Mouse (Mus musculus): ENCODE measurements around the gene Ears2. TPM values are rescaled to one million over a fixed set of nuclear protein-coding genes. Genes with fewer than 3 reads are reported as not detected.

Gene Ears2
- 5.1 and 9.6 TPM in 2 replicates for total RNA-seq (2017)

DNA sequence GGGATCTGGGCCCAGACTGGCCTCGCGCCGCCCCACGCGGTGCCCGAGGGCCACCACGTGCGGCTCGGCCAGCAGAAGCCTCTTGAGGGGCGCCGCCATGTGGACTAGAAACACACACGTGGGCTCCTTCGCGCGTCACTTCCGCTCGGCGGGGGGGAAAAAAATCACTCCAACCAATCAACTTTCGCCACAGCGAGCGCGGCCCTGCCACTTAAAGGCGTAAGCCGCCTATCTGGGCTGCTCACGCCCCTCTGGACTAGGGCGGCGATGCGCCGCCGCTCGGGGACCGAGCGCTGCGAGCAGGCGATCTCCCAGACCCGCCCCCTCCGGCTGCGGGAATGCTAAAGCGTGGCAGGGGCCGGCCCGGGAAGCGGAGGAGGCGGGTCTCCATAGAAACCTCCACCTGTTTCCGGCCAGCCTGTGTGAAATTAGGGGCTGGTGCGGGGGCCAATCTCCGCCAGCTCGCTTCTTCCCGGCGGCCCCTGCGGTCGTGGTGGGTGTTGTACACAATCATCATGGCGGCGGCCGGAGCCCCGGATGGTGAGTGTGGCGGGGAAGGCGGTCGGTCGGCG, at the start of gene Ears2, which contains the start of gene Ubfd1:
TSS of gene Ears2 (minus strand) at position 319 of the 572 bp plus-strand sequence.
TSS of gene Ubfd1 (plus strand) at position 231 of the 572 bp plus-strand sequence.
- ATAC-seq (replicated peaks; ENCODE audit: low read depth, poor library complexity, severe bottlenecking), result peak; percentile 82

DNA sequence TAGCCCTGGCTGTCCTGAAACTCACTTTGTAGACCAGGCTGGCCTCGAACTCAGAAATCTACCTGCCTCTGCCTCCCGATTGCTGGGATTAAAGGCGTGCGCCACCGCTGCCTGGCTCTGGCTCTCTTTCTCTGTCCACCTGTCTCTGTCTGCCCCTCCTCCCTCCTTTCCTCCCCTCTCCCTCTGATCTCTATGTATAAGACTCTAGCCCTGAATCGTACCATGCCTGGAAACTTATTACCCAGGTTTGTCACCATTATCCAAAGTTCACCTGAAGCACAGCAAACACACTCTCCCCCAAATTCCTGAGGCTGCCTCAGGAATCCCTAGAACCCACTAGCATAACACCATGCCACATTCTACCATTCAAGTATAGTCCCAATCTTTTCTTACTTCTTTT, 41.1 kb upstream of the Ears2 start:
- no peak for ATAC-seq (replicated peaks; ENCODE audit: low read depth, poor library complexity, severe bottlenecking)

DNA sequence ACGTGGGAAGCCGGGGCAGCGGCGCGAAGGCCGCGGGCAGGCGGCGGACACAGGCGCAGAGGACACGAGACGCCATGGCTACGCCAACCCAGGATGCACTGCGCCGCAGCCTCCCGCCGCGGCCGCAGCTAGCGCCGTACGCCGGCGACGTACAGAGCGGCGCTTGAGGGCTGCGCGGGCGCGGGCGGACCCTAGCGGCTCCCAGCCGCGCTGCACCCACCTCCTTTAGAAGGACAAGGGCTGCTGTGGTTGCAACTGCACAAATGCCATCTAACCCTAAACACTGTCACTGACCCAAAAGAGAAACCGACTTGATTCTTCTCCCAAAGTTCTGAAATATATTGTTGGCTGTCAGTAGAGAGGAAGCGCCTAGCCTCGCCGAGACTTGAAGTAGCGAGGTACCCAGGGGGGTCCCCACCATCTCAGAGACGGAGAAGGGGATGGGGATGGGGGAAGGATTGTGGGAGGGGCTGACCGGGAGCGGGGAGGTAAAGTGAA, 34.7 kb upstream of the Ears2 start, which contains the start of gene Ndufab1:
TSS of gene Ndufab1 (minus strand) at position 140 of the 498 bp plus-strand sequence.
- ATAC-seq (replicated peaks; ENCODE audit: low read depth, poor library complexity, severe bottlenecking), result peak; percentile 96

DNA sequence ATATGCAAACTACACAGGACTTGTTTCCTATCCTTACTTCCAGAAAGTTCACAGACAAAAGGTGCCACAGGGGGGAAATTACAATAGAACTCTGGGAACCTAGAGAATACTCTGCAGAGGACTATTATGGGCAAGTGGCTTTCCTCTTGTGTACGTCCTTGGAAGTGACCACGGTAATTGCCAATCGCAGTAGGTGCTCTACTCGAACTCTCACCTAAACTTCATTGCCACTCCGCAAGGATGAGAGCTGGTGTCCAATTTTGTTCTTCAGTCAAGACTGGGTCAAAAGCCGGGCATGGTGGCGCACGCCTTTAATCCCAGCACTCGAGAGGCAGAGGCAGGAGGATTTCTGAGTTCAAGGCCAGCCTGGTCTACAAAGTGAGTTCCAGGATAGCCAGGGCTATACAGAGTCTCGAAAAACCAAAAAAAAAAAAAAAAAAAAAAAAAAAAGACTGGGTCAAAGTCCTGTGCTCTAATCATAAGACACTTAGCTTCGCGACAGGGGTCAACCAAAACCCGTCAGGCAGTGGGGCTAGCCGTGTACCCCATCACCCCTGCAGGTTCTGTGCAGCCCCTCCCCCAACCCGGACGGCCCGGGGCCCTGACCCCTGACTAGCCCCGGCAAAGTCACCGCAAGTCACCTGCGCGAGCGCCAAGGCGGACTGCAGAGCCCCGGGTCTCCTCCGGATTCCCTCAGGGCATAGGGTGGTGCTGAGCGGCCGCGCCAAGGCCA, 34.1 kb upstream of the Ears2 start:
- 0 out of 2 replicates have a peak, but pooled peaks have one; percentile 6 for ATAC-seq (replicated peaks; ENCODE audit: low read depth, poor library complexity, severe bottlenecking)

DNA sequence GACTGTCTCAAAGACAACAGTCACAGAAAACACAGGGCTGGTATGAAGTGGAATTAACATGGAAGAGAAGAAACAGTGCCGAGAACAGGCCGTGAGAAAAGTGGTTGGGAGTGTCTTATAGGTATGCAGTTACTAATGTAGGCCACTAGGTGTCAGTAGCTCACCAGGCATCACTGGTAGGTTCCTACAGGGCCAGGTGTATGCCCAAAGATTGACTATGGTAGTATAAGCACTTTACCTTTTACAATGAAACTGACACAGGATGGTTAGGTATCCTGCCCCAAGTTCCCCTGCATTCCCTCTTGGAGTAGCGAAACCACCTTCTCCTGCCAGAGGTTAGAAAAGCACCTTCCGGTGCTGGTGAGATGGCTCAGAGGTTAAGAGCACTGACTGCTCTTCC, 32.2 kb upstream of the Ears2 start:
- ATAC-seq (replicated peaks; ENCODE audit: low read depth, poor library complexity, severe bottlenecking), result peak; percentile 71

DNA sequence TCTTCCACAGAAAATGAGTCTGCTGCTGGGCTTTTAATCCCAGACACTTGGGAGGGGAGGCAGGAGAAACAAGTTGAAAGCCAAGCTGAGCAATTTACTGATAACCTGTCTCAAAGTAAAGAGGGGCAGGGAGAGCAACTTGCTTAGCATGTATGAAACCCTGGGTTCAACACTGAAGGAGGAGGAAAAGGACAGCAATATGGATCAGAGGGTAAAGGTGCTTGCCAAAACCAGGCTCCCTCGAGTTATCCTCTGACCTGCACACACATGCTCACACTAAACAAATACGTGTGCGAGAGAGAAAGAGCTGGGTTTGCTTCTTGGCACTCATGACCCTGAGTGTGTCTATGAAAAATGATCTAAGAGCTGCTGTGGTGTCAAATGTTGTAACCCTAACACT, 30.9 kb upstream of the Ears2 start:
- no peak for ATAC-seq (replicated peaks; ENCODE audit: low read depth, poor library complexity, severe bottlenecking)

DNA sequence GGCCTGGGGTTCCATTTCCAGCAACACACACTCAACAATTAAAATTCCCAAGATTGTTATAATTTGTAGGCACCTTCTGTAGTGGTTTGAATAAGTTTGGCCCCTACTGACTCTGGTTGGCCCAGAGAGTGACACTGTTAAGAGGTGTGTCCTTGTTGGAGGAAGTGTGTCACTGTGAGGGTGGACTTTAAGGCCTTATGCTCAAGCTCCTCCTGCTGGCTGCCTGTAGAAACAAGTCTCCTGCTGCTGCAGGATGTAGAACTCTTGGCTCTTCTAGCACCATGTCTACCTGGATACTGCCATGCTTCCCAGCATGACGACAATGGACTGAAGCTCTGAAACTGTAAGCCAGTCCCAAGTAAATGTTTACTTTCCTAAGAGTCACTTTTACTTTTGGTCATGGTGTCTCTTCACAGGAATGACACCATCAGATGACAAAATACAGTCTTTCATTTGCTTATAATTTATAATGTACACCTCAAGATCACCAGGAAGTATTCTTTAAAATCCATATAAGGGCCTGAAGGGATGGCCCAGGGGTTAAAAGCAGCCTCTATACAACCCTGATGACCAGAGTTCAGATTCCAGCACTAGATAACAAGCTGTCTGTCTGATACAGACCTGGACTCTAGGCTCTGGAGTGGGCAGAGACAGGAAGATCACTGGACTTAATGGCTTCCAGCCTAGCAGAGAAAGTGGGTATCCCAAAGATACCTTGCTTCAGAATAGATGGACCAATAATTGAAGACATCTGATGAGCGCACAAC, 27.7 kb upstream of the Ears2 start:
- peak; percentile 70 for ATAC-seq (replicated peaks; ENCODE audit: low read depth, poor library complexity, severe bottlenecking)

DNA sequence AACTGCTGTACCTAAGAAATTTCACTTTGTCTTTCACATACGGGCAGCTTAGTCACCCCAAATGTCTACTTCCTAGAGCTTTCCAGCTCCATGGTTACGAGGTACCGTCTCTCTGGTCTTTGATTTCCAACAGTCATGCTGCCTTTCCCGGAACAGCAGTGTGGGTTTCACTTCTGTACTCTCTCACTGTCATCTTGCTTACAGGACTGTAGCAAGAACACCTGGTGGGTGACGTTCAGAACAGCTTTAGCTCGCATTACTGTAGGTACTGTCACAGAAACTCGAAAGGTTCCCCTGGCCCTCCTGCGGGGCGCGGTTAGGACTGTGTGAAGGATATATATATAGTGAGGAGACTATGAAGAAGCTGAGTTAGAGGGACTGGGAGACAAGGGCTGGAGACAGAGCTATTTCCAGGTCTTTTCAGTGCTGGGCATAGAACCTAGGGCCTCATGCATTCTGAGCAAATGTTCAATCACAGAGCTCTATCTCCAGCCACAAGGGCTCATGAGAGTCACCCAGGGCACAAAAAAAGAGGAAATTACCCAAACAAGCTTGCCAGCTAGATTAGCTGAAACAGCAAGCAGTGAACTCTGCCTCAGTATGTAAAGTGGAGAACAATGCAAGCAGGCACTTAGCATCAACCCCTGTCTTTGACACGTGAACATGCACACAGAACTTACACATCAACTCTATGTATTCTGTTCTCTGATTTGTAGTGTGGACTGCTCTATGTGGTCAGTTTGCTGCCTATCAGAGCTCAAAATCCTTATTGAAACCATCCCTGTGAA, 20.3 kb upstream of the Ears2 start:
- ATAC-seq (replicated peaks; ENCODE audit: low read depth, poor library complexity, severe bottlenecking), result no peak

DNA sequence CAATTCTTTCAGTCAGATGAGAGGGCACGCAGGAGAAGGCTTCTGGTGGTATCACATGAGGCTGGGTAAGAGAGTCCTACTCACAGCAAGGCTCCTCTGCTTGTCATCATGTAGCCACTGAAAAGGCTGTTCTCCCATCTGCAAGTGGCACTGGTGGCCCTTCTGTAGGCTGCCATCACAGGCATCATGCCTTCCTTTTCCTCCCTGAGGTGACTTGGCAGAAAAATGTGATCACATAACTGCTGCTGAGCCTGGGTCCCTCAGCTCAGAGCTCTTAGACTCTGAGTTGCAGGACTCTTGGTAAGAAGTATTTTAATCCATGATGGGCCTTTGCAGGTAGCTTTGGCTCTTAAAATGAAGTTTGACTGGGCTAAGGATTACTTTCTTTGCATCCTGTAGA, 14.0 kb upstream of the Ears2 start:
- peak; percentile 50; the same call in 1 of the 2 replicates for ATAC-seq (replicated peaks; ENCODE audit: low read depth, poor library complexity, severe bottlenecking)

DNA sequence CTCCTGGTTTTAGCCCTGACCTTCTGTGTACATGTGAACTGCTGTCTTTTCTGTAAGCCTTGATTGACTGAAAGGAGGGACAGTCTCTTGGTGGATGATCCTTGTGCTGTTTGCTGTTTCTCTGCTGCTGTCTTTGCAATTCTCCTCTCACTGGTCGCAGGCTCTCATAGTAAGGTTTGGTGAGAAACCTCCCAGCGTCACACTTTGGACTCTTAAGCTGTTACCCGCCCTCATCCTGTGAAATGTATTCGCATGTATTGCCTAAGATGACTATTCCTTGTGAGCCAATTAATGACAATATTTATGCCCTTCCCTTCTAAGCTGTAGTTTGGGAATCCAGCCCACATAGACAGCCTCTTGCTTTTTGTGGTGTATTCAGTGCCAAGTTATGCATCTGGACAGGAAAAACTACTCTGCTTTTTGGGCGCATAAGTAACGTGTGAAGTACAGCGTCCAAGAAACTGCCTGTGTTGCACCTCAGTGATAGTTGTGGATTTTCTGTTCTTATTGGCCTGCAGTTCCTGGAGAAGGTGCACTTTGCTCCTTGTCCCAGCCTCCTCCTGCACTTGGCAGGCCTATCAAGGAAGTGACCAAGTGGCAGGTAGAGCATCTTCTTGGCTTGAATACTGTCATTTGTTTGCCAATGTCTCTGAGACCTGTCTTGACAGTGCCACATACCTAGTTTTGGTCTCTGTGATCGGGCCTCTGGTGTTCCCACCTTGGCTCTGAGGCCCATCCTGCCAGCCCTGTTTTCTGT, 12.9 kb upstream of the Ears2 start:
- no peak for ATAC-seq (replicated peaks; ENCODE audit: low read depth, poor library complexity, severe bottlenecking)

DNA sequence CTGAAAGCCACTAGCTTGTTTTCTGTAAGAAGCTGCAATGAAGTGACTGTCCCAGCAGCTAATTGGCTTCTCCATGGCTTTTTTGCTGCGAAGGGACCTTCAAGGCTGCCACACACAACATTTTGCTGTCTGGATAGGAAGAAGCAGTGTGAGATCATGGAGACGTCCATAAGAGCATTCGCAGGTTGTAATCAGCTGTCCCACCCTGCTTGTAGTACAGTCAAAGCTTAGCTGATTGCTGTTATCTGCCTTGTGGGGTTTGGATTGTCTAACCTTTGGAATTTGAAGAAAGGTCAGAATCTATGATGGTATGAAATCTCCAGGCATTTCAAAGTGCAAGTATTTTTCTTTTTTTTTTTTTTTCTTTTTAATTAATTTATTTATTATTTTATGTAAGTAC, 7.3 kb upstream of the Ears2 start:
- ATAC-seq (replicated peaks; ENCODE audit: low read depth, poor library complexity, severe bottlenecking), result no peak

DNA sequence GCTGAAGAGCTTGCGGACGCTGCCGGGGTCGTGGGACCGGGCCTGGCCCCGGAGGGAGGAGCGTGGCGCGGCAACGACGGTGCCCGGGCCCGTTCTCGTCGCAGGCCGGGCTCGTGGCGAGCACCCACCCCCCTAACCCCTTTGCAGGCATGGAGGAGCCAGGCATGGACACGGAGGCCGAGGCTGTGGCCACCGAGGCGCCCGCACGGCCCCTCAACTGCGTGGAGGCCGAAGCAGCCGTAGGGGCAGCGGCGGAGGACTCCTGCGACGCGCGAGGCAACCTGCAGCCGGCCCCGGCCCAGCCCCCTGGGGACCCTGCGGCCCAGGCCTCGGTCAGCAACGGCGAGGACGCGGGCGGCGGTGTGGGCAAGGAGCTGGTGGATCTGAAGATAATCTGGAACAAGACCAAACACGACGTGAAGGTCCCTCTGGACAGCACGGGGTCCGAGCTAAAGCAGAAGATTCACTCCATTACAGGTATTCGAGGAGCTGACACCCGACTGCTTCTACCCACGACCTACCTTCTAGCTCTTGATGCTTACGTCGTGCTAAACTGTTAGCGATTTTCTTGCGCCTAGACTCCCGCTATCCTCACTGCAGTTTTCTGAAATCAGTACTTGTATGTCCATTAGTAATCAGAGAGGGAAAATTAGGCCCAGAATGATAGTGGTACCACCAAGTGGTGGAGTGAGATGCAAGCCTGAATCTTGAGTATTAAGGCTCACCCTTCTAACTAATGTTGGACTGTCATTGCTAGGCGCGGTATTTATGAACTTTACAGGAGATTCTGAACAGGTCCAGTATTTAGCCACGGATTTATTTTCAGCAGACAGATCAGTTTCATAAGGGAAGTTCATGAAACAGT, 686 bp upstream of the Ears2 start:
- no peak for ATAC-seq (replicated peaks; ENCODE audit: low read depth, poor library complexity, severe bottlenecking)

DNA sequence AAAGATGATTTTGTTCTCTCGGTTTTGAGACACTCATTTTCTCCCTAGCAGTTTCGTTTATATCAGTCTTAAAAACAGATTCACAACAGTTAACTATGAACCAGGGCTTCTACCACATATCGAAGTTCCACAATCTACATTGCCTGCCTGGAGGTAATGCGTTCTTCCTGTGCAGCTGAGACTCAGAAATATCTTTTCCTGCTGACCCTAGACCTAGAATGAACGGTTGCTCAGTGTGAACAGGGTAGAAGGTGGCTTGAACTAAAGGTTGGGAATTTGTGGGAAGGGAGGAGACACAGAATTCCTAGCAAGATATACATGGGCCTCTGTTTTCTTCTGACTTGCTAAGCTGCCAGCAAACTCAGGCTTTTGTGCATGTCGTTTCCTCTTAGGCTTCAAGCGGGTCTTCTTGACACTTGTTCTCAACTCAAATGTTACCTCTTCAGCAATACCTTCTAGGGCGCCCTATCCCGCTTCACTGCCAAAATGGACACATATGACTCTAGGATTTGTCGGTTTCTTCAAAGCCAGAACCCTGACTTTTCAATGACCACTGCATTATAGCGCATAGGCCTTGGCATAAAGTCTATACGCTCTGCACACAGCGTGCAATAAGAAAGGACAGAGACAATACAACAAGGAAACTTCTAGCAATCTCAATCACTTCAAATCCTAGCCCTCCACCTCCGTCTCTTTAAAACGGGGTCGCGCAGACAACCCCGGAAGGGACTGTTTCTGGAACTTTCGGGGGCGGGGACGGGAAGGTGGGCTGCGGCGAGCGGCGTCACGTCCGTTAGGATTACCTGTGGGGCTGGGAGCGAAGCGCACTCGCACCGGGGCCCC, 740 bp downstream of the Ears2 start:
- ATAC-seq (replicated peaks; ENCODE audit: low read depth, poor library complexity, severe bottlenecking), result peak; percentile 1; the same call in 1 of the 2 replicates

DNA sequence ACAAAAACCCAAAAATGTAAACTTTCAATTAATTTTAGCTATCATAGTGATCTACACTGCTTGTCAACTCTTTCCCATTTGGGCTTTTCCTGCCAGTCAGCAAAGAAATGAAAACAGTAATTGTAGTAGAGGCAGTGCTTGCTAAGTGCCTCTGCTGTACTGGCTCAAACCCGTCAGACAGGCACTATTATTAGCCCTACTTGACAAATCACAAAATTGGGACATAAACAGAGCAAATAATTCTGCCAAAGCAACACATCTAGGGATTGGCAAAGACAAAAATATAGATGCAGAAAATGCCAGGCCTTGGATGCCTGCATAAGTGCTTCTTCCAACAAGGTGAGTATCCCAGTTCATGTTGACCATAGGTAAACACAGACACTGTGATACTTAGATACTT, 1.4 kb downstream of the Ears2 start:
- ATAC-seq (replicated peaks; ENCODE audit: low read depth, poor library complexity, severe bottlenecking), result no peak

DNA sequence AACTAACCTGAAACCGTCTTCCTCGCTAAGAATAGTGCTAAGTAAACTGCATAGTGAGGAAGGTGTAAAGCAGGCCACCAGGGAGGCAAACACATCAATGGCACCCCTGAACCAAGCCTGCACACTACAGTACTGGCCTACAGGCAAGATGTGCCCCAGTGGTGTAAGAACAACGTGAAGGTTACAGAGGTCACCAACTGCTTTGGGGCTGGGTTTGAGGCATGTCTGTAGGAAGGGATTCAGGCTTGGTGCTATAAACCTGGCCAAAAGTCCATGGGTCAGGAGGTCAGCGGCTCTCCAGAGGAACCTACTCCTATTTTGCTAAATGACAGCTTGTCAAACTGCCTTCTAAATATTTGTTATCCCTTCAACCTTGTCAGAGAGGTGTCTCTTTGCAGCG, 10.4 kb downstream of the Ears2 start:
- ATAC-seq (replicated peaks; ENCODE audit: low read depth, poor library complexity, severe bottlenecking), result no peak

DNA sequence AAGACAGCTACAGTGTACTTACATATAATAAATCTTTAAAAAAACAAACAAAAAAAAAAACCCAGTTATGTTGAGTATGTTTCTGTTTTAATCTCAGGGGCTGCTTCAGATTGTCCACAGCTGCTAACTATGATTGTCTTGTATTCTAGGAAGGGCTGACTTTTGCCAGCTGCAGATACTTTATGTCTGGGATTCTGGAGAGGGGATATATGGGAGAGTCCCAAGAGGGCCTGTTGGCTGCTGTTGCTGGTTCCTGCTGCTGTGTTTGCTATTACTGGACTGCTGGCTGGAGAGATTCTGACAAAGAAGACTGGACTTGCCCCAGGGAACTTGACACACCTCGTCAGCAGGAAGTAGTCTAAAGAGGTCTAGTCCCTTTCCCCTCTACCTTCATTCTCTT, 16.2 kb downstream of the Ears2 start:
- no peak for ATAC-seq (replicated peaks; ENCODE audit: low read depth, poor library complexity, severe bottlenecking)

DNA sequence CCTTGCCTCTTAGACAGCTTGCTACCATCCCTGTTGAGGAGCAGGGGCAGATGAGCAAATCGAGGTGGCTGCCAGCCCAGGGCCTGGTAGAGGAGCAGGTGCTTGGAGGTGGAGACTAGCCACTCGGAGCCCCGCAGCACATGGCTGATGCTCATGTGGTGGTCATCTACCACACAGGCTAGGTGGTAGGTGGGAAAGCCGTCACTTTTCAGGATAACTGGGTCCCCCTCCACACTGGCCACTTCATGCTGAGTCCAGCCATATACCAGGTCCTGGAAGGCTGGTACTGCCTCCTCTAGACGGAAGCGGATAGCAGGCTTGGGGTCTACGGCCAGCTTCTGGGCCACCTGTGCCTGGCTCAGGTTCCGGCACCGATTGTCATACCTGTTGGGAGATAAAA, 18.9 kb downstream of the Ears2 start:
- ATAC-seq (replicated peaks; ENCODE audit: low read depth, poor library complexity, severe bottlenecking), result no peak

All from common myeloid progenitor, adult 5-6 weeks (primary cell).